Mouse (Mus musculus) embryonic facial prominence, embryonic 15.5 days (tissue): Measurements from ENCODE around the gene Strip1. TPM values are rescaled to one million over a fixed set of nuclear protein-coding genes. Genes with fewer than 3 reads are reported as not detected.

ENCODE experiments used
- ATAC-seq: fragments of 200-750 bp; cut with Nextera tagmentation; 2 replicates; pipeline ENCODE4 v1.8.0; 2017; ENCODE audit warnings: low read depth, moderate TSS enrichment; ENCODE audit not compliant: insufficient number of reproducible peaks, low FRiP score, low TSS enrichment
- H3K27ac ChIP-seq: fragments of 300-500 bp; sonication (generic); replicated peaks from 2 replicates; pipeline ENCODE4 v1.5.1; 2015; ENCODE audit warnings: mild to moderate bottlenecking, inconsistent platforms
- H3K27me3 ChIP-seq: fragments of 300-500 bp; sonication (generic); 2 replicates; pipeline ENCODE4 v1.6.1; 2015; ENCODE audit warnings: inconsistent platforms
- H3K36me3 ChIP-seq: fragments of 300-500 bp; sonication (generic); 2 replicates; pipeline ENCODE4 v1.6.1; 2015; ENCODE audit warnings: mild to moderate bottlenecking, inconsistent platforms
- H3K4me1 ChIP-seq: fragments of 300-500 bp; sonication (generic); 2 replicates; pipeline ENCODE4 v1.6.1; 2015; ENCODE audit warnings: inconsistent platforms
- H3K4me2 ChIP-seq: fragments of 300-500 bp; sonication (generic); replicated peaks from 2 replicates; pipeline ENCODE4 v1.6.1; 2015; ENCODE audit warnings: mild to moderate bottlenecking, inconsistent platforms
- H3K4me3 ChIP-seq: fragments of 300-500 bp; sonication (generic); replicated peaks from 2 replicates; pipeline ENCODE4 v1.5.1; 2015; ENCODE audit warnings: mild to moderate bottlenecking, inconsistent platforms
- H3K9ac ChIP-seq: fragments of 300-500 bp; sonication (generic); 2 replicates; pipeline ENCODE4 v1.6.1; 2015; ENCODE audit warnings: inconsistent platforms
- H3K9me3 ChIP-seq: fragments of 300-500 bp; sonication (generic); replicated peaks from 2 replicates; pipeline ENCODE4 v1.6.1; 2016; ENCODE audit warnings: inconsistent platforms
- WGBS: fragments of 180-500 bp; shearing (Covaris S2); methylation state at CpG from one replicate; pipeline ENCODE4 v1.1.7; 2015; 5-methylcytosine and 5-hydroxymethylcytosine counted together
- polyA plus RNA-seq: library from polyadenylated mRNA; unstranded; fragments of >200 nt; fragmentation: Nextera tagmentation; extraction: Ambion mirVana; gene quantifications from 2 replicates; pipeline ENCODE4 v1.2.1, GENCODE M21; 2015

The Strip1 gene
- polyA plus RNA-seq, 1 experiment from 2014 or later = 55.8 TPM

- H3K4me1 ChIP-seq = peaks cover 10% of the 10 kb centered on the region; the same call in 1 of the 2 replicates
- H3K36me3 ChIP-seq = no peaks in the 10 kb centered on the region
- peaks cover 20% of the 10 kb centered on the region for H3K27me3 ChIP-seq
- no peak overlapping the region for H3K27ac ChIP-seq
- H3K9me3 ChIP-seq = no peaks in the 10 kb centered on the region
- H3K4me3 ChIP-seq = no peak overlapping the region
- no peak overlapping the region for H3K4me2 ChIP-seq
- ATAC-seq = no peak
- H3K9ac ChIP-seq = no peak overlapping the region
- 72% methylated on average over 3 of the region's 3 CpGs for WGBS
Observed at GRCm38 (mm10) chr3:107576807-107577206, 54.7 kb downstream of the Strip1 start.

- 58% methylated on average over 2 of the region's 2 CpGs for WGBS
- Histone ChIP-seq H3K4me2 (no peak overlapping the region), H3K4me1 (0 out of 2 replicates have a peak, but pooled peaks cover 3% of the 10 kb centered on the region), H3K27me3 (no peaks in the 10 kb centered on the region), H3K4me3 (no peak overlapping the region), H3K9me3 (no peaks in the 10 kb centered on the region), H3K36me3 (no peaks in the 10 kb centered on the region), H3K27ac (no peak overlapping the region), H3K9ac (no peak overlapping the region)
- ATAC-seq = no peak
Observed at GRCm38 (mm10) chr3:107571205-107571604, 60.3 kb downstream of the Strip1 start.

DNA sequence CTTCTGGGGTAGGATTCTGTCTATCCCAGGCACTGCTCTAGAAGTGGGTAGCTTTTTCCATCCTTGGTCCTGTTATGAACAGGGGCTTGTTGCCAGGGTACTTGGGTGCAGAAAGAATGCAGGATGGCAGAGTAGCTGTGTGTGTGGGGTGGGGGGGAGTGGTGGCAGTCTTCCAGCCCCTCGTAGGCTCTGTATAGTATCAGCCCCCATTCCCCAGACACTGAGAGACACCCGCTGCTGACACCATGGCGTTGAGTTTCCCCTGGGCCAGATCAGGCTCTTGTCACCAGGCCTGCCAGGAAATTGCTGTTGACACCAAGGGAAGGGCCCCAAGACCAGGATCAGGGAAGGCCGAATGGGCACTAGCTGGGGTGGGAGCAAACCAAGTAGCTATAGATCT, 62.8 kb downstream of the Strip1 start:
- no peak overlapping the region for H3K4me2 ChIP-seq
- no peak overlapping the region for H3K4me3 ChIP-seq
- H3K4me1 ChIP-seq = peaks cover 3% of the 10 kb centered on the region; the same call in 1 of the 2 replicates
- ATAC-seq = no peak
- H3K9me3 ChIP-seq = no peaks in the 10 kb centered on the region
- H3K36me3 ChIP-seq = no peaks in the 10 kb centered on the region
- no peak overlapping the region for H3K27ac ChIP-seq
- H3K27me3 ChIP-seq = no peaks in the 10 kb centered on the region
- 36% methylated on average over 4 of the region's 4 CpGs for WGBS
- no peak overlapping the region for H3K9ac ChIP-seq

GRCm38 (mm10) chr3:107567766-107568165, 63.7 kb downstream of the Strip1 start:
- Histone ChIP-seq H3K4me3 (no peak overlapping the region), H3K9ac (no peak overlapping the region), H3K9me3 (no peaks in the 10 kb centered on the region), H3K36me3 (no peaks in the 10 kb centered on the region), H3K27me3 (no peaks in the 10 kb centered on the region), H3K4me1 (peaks cover 3% of the 10 kb centered on the region; the same call in 1 of the 2 replicates), H3K27ac (no peak overlapping the region), H3K4me2 (no peak overlapping the region)
- no peak for ATAC-seq
- WGBS = 67% methylated on average over 7 of the region's 7 CpGs

DNA sequence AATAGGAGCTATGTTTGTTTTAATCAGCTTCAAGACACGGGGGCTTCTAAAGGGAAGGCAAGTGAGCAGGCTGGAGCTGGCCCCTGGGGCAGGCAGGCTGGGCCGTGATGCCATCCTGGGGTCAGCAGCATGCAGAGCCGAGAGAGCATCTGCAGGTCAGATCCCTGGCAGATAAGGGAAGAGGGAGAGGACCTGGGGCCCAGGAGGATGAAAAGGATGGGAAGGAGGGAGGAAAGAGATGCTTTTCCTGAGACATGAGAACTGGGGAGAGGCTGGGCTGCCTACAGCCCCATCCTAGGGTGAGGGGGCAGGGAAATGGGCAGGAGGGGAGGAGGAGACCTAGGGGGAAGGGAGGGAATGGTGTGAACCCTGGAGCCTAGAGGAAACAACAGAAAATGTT, 66.2 kb downstream of the Strip1 start:
- no peaks in the 10 kb centered on the region for H3K36me3 ChIP-seq
- WGBS = 18% methylated on average over 3 of the region's 3 CpGs
- H3K4me2 ChIP-seq = no peak overlapping the region
- H3K9ac ChIP-seq = no peak overlapping the region
- no peak overlapping the region for H3K27ac ChIP-seq
- H3K4me3 ChIP-seq = no peak overlapping the region
- ATAC-seq = no peak
- H3K9me3 ChIP-seq = no peaks in the 10 kb centered on the region
- H3K27me3 ChIP-seq = no peaks in the 10 kb centered on the region
- peaks cover 3% of the 10 kb centered on the region; the same call in 1 of the 2 replicates for H3K4me1 ChIP-seq

DNA sequence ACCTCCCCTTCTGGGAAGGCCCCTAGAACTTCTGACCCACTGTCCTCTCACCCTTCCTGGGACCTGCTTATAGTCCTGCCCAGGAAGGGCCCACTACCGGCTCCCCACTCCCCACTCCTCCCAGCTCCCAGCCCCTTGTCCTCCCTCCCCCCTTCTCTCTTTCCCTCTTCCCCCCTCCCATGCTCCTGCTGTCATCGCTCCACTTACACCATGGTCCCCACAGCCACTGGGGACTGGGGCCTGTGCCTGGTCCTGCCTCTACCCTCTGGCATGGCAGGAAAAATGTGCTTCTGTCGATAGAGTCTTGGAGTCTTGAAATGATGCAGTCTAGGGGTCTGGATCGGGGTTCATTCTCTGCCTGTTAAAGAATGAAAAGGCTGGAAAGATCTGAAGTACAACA, 67.6 kb downstream of the Strip1 start:
- H3K4me2 ChIP-seq = no peak overlapping the region
- ATAC-seq = no peak
- no peaks in the 10 kb centered on the region for H3K27me3 ChIP-seq
- H3K36me3 ChIP-seq = no peaks in the 10 kb centered on the region
- H3K4me3 ChIP-seq = no peak overlapping the region
- H3K4me1 ChIP-seq = peaks cover 2% of the 10 kb centered on the region; the same call in 1 of the 2 replicates
- H3K9ac ChIP-seq = no peak overlapping the region
- no peaks in the 10 kb centered on the region for H3K9me3 ChIP-seq
- 25% methylated on average over 4 of the region's 4 CpGs for WGBS
- no peak overlapping the region for H3K27ac ChIP-seq

DNA sequence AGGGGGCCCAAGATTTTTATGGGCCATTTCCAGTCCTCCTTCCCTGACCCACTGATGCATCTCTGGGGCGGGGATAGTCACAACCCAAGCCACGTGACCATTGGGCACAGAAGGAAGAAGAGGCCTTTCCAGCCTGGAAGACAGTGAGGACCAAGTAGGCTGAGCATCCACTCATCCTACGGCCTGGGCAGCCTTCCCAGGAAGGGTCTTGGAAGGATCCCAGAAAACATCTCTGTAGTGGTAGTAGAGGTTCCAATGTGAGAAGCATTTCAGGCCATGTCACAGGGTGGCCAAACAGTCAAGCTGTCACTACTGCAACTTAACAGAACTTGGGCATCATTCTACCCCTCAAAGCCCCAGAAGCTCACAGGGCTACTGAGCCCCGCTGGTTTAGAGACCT, 68.9 kb downstream of the Strip1 start:
- 89% methylated on average over 4 of the region's 4 CpGs for WGBS
- Histone ChIP-seq H3K4me1 (no peaks in the 10 kb centered on the region; the same call in 1 of the 2 replicates), H3K36me3 (no peaks in the 10 kb centered on the region), H3K9me3 (no peaks in the 10 kb centered on the region), H3K4me2 (no peak overlapping the region), H3K27me3 (no peaks in the 10 kb centered on the region), H3K9ac (no peak overlapping the region), H3K4me3 (no peak overlapping the region), H3K27ac (no peak overlapping the region)
- ATAC-seq = no peak

Other genes starting within 250 kb of the Strip1 start
- 0.53 and 0.76 TPM in 2 replicates for gene Kcnc4, start 172.1 kb downstream of the Strip1 start, polyA plus RNA-seq
- 6.7 and 8.0 TPM in 2 replicates for gene Slc6a17, start 113.7 kb downstream of the Strip1 start, polyA plus RNA-seq
- 0.12 TPM in 1 of 2 replicates, not detected in the other for gene Ubl4b, start 76.6 kb downstream of the Strip1 start, polyA plus RNA-seq
- 17.2 and 20.1 TPM in 2 replicates for gene Alx3, start 36.7 kb downstream of the Strip1 start, polyA plus RNA-seq
- not detected in 2 replicates for gene Gm10961, start 372 bp downstream of the Strip1 start, polyA plus RNA-seq
- gene Ahcyl1, start 64.9 kb upstream of the Strip1 start, polyA plus RNA-seq = 81.1 and 85.2 TPM in 2 replicates
- 18.0 and 18.5 TPM in 2 replicates for gene Csf1, start 128.8 kb upstream of the Strip1 start, polyA plus RNA-seq
- gene Eps8l3, start 245.5 kb upstream of the Strip1 start, polyA plus RNA-seq = not detected in 2 replicates